Mouse (Mus musculus): ENCODE data around the gene Lrrc8c. TPM values are rescaled to one million over a fixed set of nuclear protein-coding genes. Genes with fewer than 3 reads are reported as not detected.

Lrrc8c gene
- polyA plus RNA-seq, 1 experiment = 7.1 TPM

DNA sequence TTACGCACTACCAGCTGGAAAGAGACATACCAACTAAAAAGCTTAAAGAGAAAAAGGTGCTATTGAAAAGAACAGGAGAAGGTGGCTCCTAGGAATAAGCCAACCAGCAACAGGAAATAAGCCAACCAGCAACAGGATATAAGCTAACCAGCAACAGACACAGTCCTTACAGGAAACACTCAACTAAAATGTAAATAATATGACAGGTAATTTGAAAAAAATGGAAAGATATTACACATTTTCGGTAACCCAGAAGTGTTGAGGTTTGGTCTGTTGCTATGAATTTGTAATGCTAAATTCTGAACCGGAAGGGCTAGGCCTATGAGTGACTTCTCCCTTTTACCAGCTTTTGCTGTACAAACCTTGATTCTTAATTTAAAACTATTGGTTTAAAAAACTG, 69.9 kb downstream of the Lrrc8c start:
- TF ChIP-seq USF1 (IDR thresholded peaks at IDR 0.05; ENCODE audit: low read depth) (no peak), MYOD1 (IDR thresholded peaks at IDR 0.05; ENCODE audit: control insufficient read depth, insufficient read length, low read depth) (no peak), MYOG (IDR thresholded peaks at IDR 0.05; ENCODE audit: control insufficient read depth, extremely low read depth, insufficient read length) (no peak), CEBPB (IDR thresholded peaks at IDR 0.05; ENCODE audit: low read depth) (no peak), CTCF (IDR thresholded peaks at IDR 0.05; ENCODE audit: control insufficient read depth, insufficient read depth, insufficient read length) (no peak), FOSL1 (IDR thresholded peaks at IDR 0.05; ENCODE audit: insufficient read depth, low read length, poor library complexity, severe bottlenecking) (no peak), MAX (IDR thresholded peaks at IDR 0.05) (no peak)
- H3K79me3 ChIP-seq (ENCODE audit: low read depth) = no peaks in the 10 kb centered on the region
- H3K36me3 ChIP-seq (ENCODE audit: control insufficient read depth, insufficient read depth) = no peaks in the 10 kb centered on the region
- no peaks in the 10 kb centered on the region for H3K27me3 ChIP-seq (ENCODE audit: control insufficient read depth, insufficient read depth, insufficient read length)
- no peaks in the 10 kb centered on the region for H3K79me2 ChIP-seq (ENCODE audit: control insufficient read depth, insufficient read depth)
- no peak overlapping the region for H3ac ChIP-seq (ENCODE audit: control insufficient read depth, insufficient read length, low read depth)
- no peak overlapping the region for H3K4me3 ChIP-seq (ENCODE audit: insufficient read depth, poor library complexity, severe bottlenecking)

DNA sequence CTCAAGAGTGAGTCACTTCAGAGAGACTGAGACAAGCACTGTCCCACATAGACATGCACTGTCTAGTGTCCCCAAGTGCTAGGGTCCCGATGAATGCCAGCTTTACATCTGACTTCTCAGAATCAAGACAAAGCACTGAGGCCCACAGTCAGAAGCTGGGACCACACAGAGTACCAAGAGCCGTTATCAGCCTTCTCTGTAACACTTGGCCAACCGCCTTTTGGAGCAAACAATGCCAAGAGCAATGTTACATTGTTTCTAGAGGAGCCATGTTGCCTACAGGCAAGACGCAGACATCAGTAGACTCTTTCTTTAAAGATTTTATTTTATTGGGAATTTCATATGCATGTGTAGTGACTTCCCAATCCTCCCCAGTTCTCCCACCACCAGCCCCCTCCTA, 73.2 kb downstream of the Lrrc8c start:
- no peaks in the 10 kb centered on the region for H3K79me3 ChIP-seq (ENCODE audit: low read depth)
- H3K4me3 ChIP-seq (ENCODE audit: insufficient read depth, poor library complexity, severe bottlenecking) = no peak overlapping the region
- H3K79me2 ChIP-seq (ENCODE audit: control insufficient read depth, insufficient read depth) = no peaks in the 10 kb centered on the region
- H3K36me3 ChIP-seq (ENCODE audit: control insufficient read depth, insufficient read depth) = no peaks in the 10 kb centered on the region
- no peak overlapping the region for H3ac ChIP-seq (ENCODE audit: control insufficient read depth, insufficient read length, low read depth)
- TF ChIP-seq MYOG (IDR thresholded peaks at IDR 0.05; ENCODE audit: control insufficient read depth, extremely low read depth, insufficient read length) (no peak), MAX (IDR thresholded peaks at IDR 0.05) (no peak), FOSL1 (IDR thresholded peaks at IDR 0.05; ENCODE audit: insufficient read depth, low read length, poor library complexity, severe bottlenecking) (no peak), USF1 (IDR thresholded peaks at IDR 0.05; ENCODE audit: low read depth) (no peak), CEBPB (IDR thresholded peaks at IDR 0.05; ENCODE audit: low read depth) (no peak)
- no peaks in the 10 kb centered on the region for H3K27me3 ChIP-seq (ENCODE audit: control insufficient read depth, insufficient read depth, insufficient read length)

DNA sequence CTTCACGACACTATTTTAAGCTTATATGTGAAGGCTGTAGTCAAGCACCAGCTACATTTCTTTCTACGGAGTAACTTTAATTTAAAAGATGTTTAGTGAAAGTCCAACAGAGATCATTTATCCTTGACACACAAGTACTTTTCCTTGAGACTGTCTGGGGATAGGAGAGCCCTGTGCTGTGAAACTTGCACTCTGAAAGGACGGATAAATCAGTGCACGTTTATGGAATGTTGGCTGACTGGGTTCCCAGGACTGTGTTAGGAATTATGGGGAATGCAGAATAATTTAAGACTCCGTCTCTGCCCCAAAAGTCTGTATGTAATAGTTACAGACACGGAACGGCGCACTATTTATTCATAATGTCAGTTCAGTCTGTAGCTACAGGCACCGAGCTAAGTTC, 74.4 kb downstream of the Lrrc8c start:
- Histone ChIP-seq H3K4me3 (ENCODE audit: insufficient read depth, poor library complexity, severe bottlenecking) (no peak overlapping the region), H3K36me3 (ENCODE audit: control insufficient read depth, insufficient read depth) (no peaks in the 10 kb centered on the region), H3ac (ENCODE audit: control insufficient read depth, insufficient read length, low read depth) (no peak overlapping the region), H3K79me2 (ENCODE audit: control insufficient read depth, insufficient read depth) (no peaks in the 10 kb centered on the region), H3K79me3 (ENCODE audit: low read depth) (no peaks in the 10 kb centered on the region), H3K27me3 (ENCODE audit: control insufficient read depth, insufficient read depth, insufficient read length) (no peaks in the 10 kb centered on the region)
- TF ChIP-seq FOSL1 (IDR thresholded peaks at IDR 0.05; ENCODE audit: insufficient read depth, low read length, poor library complexity, severe bottlenecking) = no peak
- TF ChIP-seq MAX (IDR thresholded peaks at IDR 0.05) = no peak
- no peak for TF ChIP-seq CTCF (IDR thresholded peaks at IDR 0.05; ENCODE audit: control insufficient read depth, insufficient read depth, insufficient read length)
- TF ChIP-seq MYOG (IDR thresholded peaks at IDR 0.05; ENCODE audit: control insufficient read depth, extremely low read depth, insufficient read length) = no peak
- TF ChIP-seq CEBPB (IDR thresholded peaks at IDR 0.05; ENCODE audit: low read depth) = no peak
- TF ChIP-seq USF1 (IDR thresholded peaks at IDR 0.05; ENCODE audit: low read depth) = no peak
- no peak for TF ChIP-seq MYOD1 (IDR thresholded peaks at IDR 0.05; ENCODE audit: control insufficient read depth, insufficient read length, low read depth)

DNA sequence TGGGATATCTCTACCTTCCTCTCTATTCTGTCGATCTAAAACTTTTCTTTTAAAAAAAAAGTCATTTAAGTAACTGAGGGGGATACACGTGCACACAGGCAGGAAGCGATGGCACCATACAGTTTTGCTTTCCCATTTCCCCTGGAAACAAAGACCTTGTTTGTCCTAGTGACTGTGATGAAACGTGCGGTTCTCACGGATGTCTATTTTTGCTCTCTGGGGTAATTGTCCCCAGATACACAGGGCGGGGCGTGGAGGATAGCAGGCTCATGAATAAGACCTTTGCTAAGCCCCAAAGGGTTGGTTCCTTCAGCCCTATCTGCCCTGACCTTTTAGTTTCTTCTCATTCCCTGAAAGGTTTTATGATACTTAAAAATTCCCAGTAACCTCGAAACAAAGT, 79.7 kb downstream of the Lrrc8c start:
- H3K79me2 ChIP-seq (ENCODE audit: control insufficient read depth, insufficient read depth) = no peaks in the 10 kb centered on the region
- no peak overlapping the region for H3K4me3 ChIP-seq (ENCODE audit: insufficient read depth, poor library complexity, severe bottlenecking)
- no peak overlapping the region for H3ac ChIP-seq (ENCODE audit: control insufficient read depth, insufficient read length, low read depth)
- TF ChIP-seq CTCF (IDR thresholded peaks at IDR 0.05; ENCODE audit: control insufficient read depth, insufficient read depth, insufficient read length) (no peak), FOSL1 (IDR thresholded peaks at IDR 0.05; ENCODE audit: insufficient read depth, low read length, poor library complexity, severe bottlenecking) (no peak), MAX (IDR thresholded peaks at IDR 0.05) (no peak), MYOD1 (IDR thresholded peaks at IDR 0.05; ENCODE audit: control insufficient read depth, insufficient read length, low read depth) (no peak), MYOG (IDR thresholded peaks at IDR 0.05; ENCODE audit: control insufficient read depth, extremely low read depth, insufficient read length) (no peak), CEBPB (IDR thresholded peaks at IDR 0.05; ENCODE audit: low read depth) (no peak)
- H3K36me3 ChIP-seq (ENCODE audit: control insufficient read depth, insufficient read depth) = no peaks in the 10 kb centered on the region
- H3K79me3 ChIP-seq (ENCODE audit: low read depth) = no peaks in the 10 kb centered on the region
- no peaks in the 10 kb centered on the region for H3K27me3 ChIP-seq (ENCODE audit: control insufficient read depth, insufficient read depth, insufficient read length)

DNA sequence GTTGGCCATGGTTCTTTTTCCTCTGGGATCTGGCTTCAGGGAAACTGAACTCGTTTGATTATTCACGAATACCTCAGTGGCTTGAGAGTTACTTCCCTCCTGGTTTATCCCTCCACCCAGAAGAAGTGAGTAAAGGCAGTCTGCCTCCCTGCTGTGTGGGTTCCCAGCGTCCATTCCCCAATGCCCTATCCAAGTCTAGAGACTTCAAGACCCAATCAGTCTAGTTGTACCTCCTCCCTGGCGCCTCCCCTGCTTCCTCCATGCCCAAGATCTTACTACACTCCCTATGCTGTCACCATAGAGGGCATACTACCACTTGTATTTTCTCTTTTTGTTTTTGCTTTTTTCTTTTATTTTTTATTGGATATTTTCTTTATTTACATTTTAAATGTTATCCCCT, 80.1 kb downstream of the Lrrc8c start:
- TF ChIP-seq MYOD1 (IDR thresholded peaks at IDR 0.05; ENCODE audit: control insufficient read depth, insufficient read length, low read depth) = no peak
- TF ChIP-seq CEBPB (IDR thresholded peaks at IDR 0.05; ENCODE audit: low read depth) = no peak
- TF ChIP-seq MYOG (IDR thresholded peaks at IDR 0.05; ENCODE audit: control insufficient read depth, extremely low read depth, insufficient read length) = no peak
- TF ChIP-seq CTCF (IDR thresholded peaks at IDR 0.05; ENCODE audit: control insufficient read depth, insufficient read depth, insufficient read length) = no peak
- no peak for TF ChIP-seq FOSL1 (IDR thresholded peaks at IDR 0.05; ENCODE audit: insufficient read depth, low read length, poor library complexity, severe bottlenecking)
- TF ChIP-seq MAX (IDR thresholded peaks at IDR 0.05) = no peak
- TF ChIP-seq USF1 (IDR thresholded peaks at IDR 0.05; ENCODE audit: low read depth) = no peak
- Histone ChIP-seq H3ac (ENCODE audit: control insufficient read depth, insufficient read length, low read depth) (no peak overlapping the region), H3K36me3 (ENCODE audit: control insufficient read depth, insufficient read depth) (no peaks in the 10 kb centered on the region), H3K79me2 (ENCODE audit: control insufficient read depth, insufficient read depth) (no peaks in the 10 kb centered on the region), H3K4me3 (ENCODE audit: insufficient read depth, poor library complexity, severe bottlenecking) (no peak overlapping the region), H3K79me3 (ENCODE audit: low read depth) (no peaks in the 10 kb centered on the region), H3K27me3 (ENCODE audit: control insufficient read depth, insufficient read depth, insufficient read length) (no peaks in the 10 kb centered on the region)

DNA sequence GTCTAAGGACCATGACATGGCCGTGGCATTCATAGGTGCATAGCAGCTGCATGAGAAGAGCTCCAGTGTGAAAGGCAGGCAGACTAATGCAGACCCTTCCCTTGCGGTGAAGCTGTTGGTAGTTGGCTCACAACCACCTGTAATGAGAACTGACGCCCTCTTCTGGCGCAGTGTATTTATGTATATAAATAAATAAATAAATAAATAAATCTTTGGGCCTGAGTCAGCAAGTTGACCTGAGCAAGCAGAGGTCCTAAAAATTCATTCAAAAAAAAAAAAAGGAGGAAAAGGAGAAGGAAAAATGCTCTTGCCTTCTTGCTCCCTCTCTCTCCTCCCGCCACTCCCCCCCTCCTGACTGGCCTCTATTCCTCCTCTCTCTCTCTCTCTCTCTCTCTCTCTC, 81.8 kb downstream of the Lrrc8c start:
- Histone ChIP-seq H3K79me2 (ENCODE audit: control insufficient read depth, insufficient read depth) (no peaks in the 10 kb centered on the region), H3K4me3 (ENCODE audit: insufficient read depth, poor library complexity, severe bottlenecking) (no peak overlapping the region), H3K36me3 (ENCODE audit: control insufficient read depth, insufficient read depth) (no peaks in the 10 kb centered on the region), H3K27me3 (ENCODE audit: control insufficient read depth, insufficient read depth, insufficient read length) (no peaks in the 10 kb centered on the region), H3ac (ENCODE audit: control insufficient read depth, insufficient read length, low read depth) (no peak overlapping the region), H3K79me3 (ENCODE audit: low read depth) (no peaks in the 10 kb centered on the region)
- TF ChIP-seq FOSL1 (IDR thresholded peaks at IDR 0.05; ENCODE audit: insufficient read depth, low read length, poor library complexity, severe bottlenecking) (no peak), CEBPB (IDR thresholded peaks at IDR 0.05; ENCODE audit: low read depth) (no peak), CTCF (IDR thresholded peaks at IDR 0.05; ENCODE audit: control insufficient read depth, insufficient read depth, insufficient read length) (no peak), MAX (IDR thresholded peaks at IDR 0.05) (no peak), USF1 (IDR thresholded peaks at IDR 0.05; ENCODE audit: low read depth) (no peak), MYOG (IDR thresholded peaks at IDR 0.05; ENCODE audit: control insufficient read depth, extremely low read depth, insufficient read length) (no peak)
